Mouse (Mus musculus) neural tube, embryonic 12.5 days (tissue): Measurements from ENCODE around the gene Dcdc2b. TPM values are rescaled to one million over a fixed set of nuclear protein-coding genes. Genes with fewer than 3 reads are reported as not detected.

Experiments
- ATAC-seq: fragments of 200-750 bp; cut with Nextera tagmentation; 2 replicates; pipeline ENCODE4 v1.8.0; 2017; ENCODE audit warnings: low read depth, mild to moderate bottlenecking, moderate TSS enrichment, moderate library complexity; ENCODE audit not compliant: low FRiP score
- H3K27ac ChIP-seq: fragments of 300-500 bp; sonication (generic); 2 replicates; pipeline ENCODE4 v1.5.1; 2016
- H3K27me3 ChIP-seq: fragments of 300-500 bp; sonication (generic); replicated peaks from 2 replicates; pipeline ENCODE4 v1.6.1; 2016; ENCODE audit warnings: mild to moderate bottlenecking
- H3K36me3 ChIP-seq: fragments of 300-500 bp; sonication (generic); 2 replicates; pipeline ENCODE4 v1.6.1; 2016; ENCODE audit warnings: mild to moderate bottlenecking
- H3K4me1 ChIP-seq: fragments of 300-500 bp; sonication (generic); 2 replicates; pipeline ENCODE4 v1.6.1; 2016
- H3K4me2 ChIP-seq: fragments of 300-500 bp; sonication (generic); replicated peaks from 2 replicates; pipeline ENCODE4 v1.6.1; 2016; ENCODE audit warnings: mild to moderate bottlenecking
- H3K4me3 ChIP-seq: fragments of 300-500 bp; sonication (generic); 2 replicates; pipeline ENCODE4 v1.5.1; 2016
- H3K9ac ChIP-seq: fragments of 300-500 bp; sonication (generic); 2 replicates; pipeline ENCODE4 v1.6.1; 2016; ENCODE audit warnings: mild to moderate bottlenecking
- H3K9me3 ChIP-seq: fragments of 300-500 bp; sonication (generic); 2 replicates; pipeline ENCODE4 v1.6.1; 2016; ENCODE audit warnings: mild to moderate bottlenecking
- WGBS: fragments of 180-500 bp; shearing (Covaris S2); methylation state at CpG from one replicate; pipeline ENCODE4 v1.1.7; 2016; 5-methylcytosine and 5-hydroxymethylcytosine counted together
- polyA plus RNA-seq: library from polyadenylated mRNA; unstranded; fragments of >200 nt; fragmentation: Nextera tagmentation; extraction: Ambion mirVana; gene quantifications from 2 replicates; pipeline ENCODE4 v1.2.1, GENCODE M21; 2016

Dcdc2b gene
- polyA plus RNA-seq, 1 experiment from 2014 or later, result 3.1 TPM

- Histone ChIP-seq H3K27ac (no peak overlapping the region), H3K9me3 (no peaks in the 10 kb centered on the region), H3K4me1 (peaks cover 12% of the 10 kb centered on the region; the same call in 1 of the 2 replicates), H3K9ac (no peak overlapping the region), H3K4me2 (no peak overlapping the region), H3K4me3 (no peak overlapping the region), H3K27me3 (no peaks in the 10 kb centered on the region), H3K36me3 (peaks cover 18% of the 10 kb centered on the region)
- WGBS, result 39% methylated on average over 1 of the region's 1 CpGs
- ATAC-seq, result no peak
Observed at GRCm38 (mm10) chr4:129586943-129587342, 27.1 kb downstream of the Dcdc2b start.

GRCm38 (mm10) chr4:129585773-129586172 is 28.3 kb downstream of the Dcdc2b start:
- H3K4me3 ChIP-seq, result no peak overlapping the region
- H3K27ac ChIP-seq, result no peak overlapping the region
- no peak for ATAC-seq
- H3K4me2 ChIP-seq, result peak overlapping the region; percentile 65; the same call in 1 of the 2 replicates
- no peaks in the 10 kb centered on the region for H3K27me3 ChIP-seq
- no peak overlapping the region for H3K9ac ChIP-seq
- peaks cover 12% of the 10 kb centered on the region; the same call in 1 of the 2 replicates for H3K4me1 ChIP-seq
- H3K9me3 ChIP-seq, result no peaks in the 10 kb centered on the region
- 78% methylated on average over 9 of the region's 9 CpGs for WGBS
- H3K36me3 ChIP-seq, result peaks cover 7% of the 10 kb centered on the region

- peaks cover 12% of the 10 kb centered on the region; the same call in 1 of the 2 replicates for H3K4me1 ChIP-seq
- H3K4me2 ChIP-seq, result peak overlapping the region; percentile 65
- peak overlapping the region; percentile 33 for H3K4me3 ChIP-seq
- no peaks in the 10 kb centered on the region for H3K9me3 ChIP-seq
- ATAC-seq, result peak; percentile 44; the same call in 1 of the 2 replicates
- H3K27ac ChIP-seq, result 0 out of 2 replicates have a peak overlapping the region, but pooled peaks have one; percentile 2
- 3% methylated on average over 36 of the region's 36 CpGs for WGBS
- H3K36me3 ChIP-seq, result no peaks in the 10 kb centered on the region; the same call in 1 of the 2 replicates
- no peaks in the 10 kb centered on the region for H3K27me3 ChIP-seq
- peak overlapping the region; percentile 49 for H3K9ac ChIP-seq
Observed at GRCm38 (mm10) chr4:129584884-129585608, 29.0 kb downstream of the Dcdc2b start.

- ATAC-seq, result no peak
- Histone ChIP-seq H3K27ac (no peak overlapping the region), H3K9me3 (no peaks in the 10 kb centered on the region), H3K4me2 (peak overlapping the region; percentile 65), H3K4me1 (peaks cover 12% of the 10 kb centered on the region; the same call in 1 of the 2 replicates), H3K36me3 (no peaks in the 10 kb centered on the region), H3K4me3 (no peak overlapping the region), H3K27me3 (no peaks in the 10 kb centered on the region), H3K9ac (no peak overlapping the region; the same call in 1 of the 2 replicates)
- WGBS, result 86% methylated on average over 1 of the region's 1 CpGs
Observed at GRCm38 (mm10) chr4:129584370-129584769, 29.7 kb downstream of the Dcdc2b start.

- 82% methylated on average over 1 of the region's 1 CpGs for WGBS
- ATAC-seq, result no peak
- H3K4me2 ChIP-seq, result no peak overlapping the region
- no peak overlapping the region for H3K27ac ChIP-seq
- H3K4me1 ChIP-seq, result peaks cover 12% of the 10 kb centered on the region; the same call in 1 of the 2 replicates
- H3K36me3 ChIP-seq, result no peaks in the 10 kb centered on the region
- 0 out of 2 replicates have a peak overlapping the region, but pooled peaks have one; percentile 3 for H3K9ac ChIP-seq
- no peaks in the 10 kb centered on the region; the same call in 1 of the 2 replicates for H3K27me3 ChIP-seq
- H3K4me3 ChIP-seq, result no peak overlapping the region
- H3K9me3 ChIP-seq, result no peaks in the 10 kb centered on the region
Observed at GRCm38 (mm10) chr4:129582251-129582650, 31.8 kb downstream of the Dcdc2b start.

GRCm38 (mm10) chr4:129580347-129580746 is 33.7 kb downstream of the Dcdc2b start:
- peaks cover 16% of the 10 kb centered on the region; the same call in 1 of the 2 replicates for H3K4me1 ChIP-seq
- H3K36me3 ChIP-seq, result no peaks in the 10 kb centered on the region
- no peaks in the 10 kb centered on the region; the same call in 1 of the 2 replicates for H3K27me3 ChIP-seq
- ATAC-seq, result no peak
- no peak overlapping the region for H3K27ac ChIP-seq
- H3K9me3 ChIP-seq, result no peaks in the 10 kb centered on the region
- WGBS, result 72% methylated on average over 7 of the region's 7 CpGs
- H3K4me3 ChIP-seq, result no peak overlapping the region
- no peak overlapping the region for H3K4me2 ChIP-seq
- no peak overlapping the region for H3K9ac ChIP-seq

GRCm38 (mm10) chr4:129578466-129578865 is 35.6 kb downstream of the Dcdc2b start, which contains the start of gene Fam167b:
Fam167b (minus strand) TSS chr4:129578549.
- Histone ChIP-seq H3K4me3 (no peak within 1 kb of the TSS), H3K9me3 (no peaks in the 10 kb centered on the region), H3K4me2 (peak within 1 kb of the TSS; percentile 16; the same call in 1 of the 2 replicates), H3K9ac (no peak within 1 kb of the TSS), H3K4me1 (0 out of 2 replicates have a peak, but pooled peaks cover 5% of the 10 kb centered on the region), H3K36me3 (no peaks in the 10 kb centered on the region), H3K27me3 (no peaks in the 10 kb centered on the region; the same call in 1 of the 2 replicates), H3K27ac (no peak within 1 kb of the TSS)
- ATAC-seq, result no peak
- 85% methylated on average over 5 of the region's 5 CpGs for WGBS

GRCm38 (mm10) chr4:129577688-129578087 is 36.4 kb downstream of the Dcdc2b start:
- WGBS, result 85% methylated on average over 7 of the region's 7 CpGs
- Histone ChIP-seq H3K36me3 (no peaks in the 10 kb centered on the region), H3K4me3 (no peak overlapping the region), H3K27ac (no peak overlapping the region), H3K4me2 (no peak overlapping the region), H3K9me3 (no peaks in the 10 kb centered on the region), H3K27me3 (no peaks in the 10 kb centered on the region; the same call in 1 of the 2 replicates), H3K9ac (no peak overlapping the region), H3K4me1 (0 out of 2 replicates have a peak, but pooled peaks cover 5% of the 10 kb centered on the region)
- ATAC-seq, result no peak

- H3K9me3 ChIP-seq, result no peaks in the 10 kb centered on the region
- WGBS, result 33% methylated on average over 21 of the region's 21 CpGs
- 0 out of 2 replicates have a peak, but pooled peaks cover 5% of the 10 kb centered on the region for H3K4me1 ChIP-seq
- no peaks in the 10 kb centered on the region; the same call in 1 of the 2 replicates for H3K27me3 ChIP-seq
- H3K4me3 ChIP-seq, result no peak overlapping the region
- no peak overlapping the region for H3K27ac ChIP-seq
- H3K4me2 ChIP-seq, result peak overlapping the region; percentile 16; the same call in 1 of the 2 replicates
- no peak overlapping the region for H3K9ac ChIP-seq
- no peak for ATAC-seq
- no peaks in the 10 kb centered on the region for H3K36me3 ChIP-seq
Observed at GRCm38 (mm10) chr4:129576863-129577491, 37.1 kb downstream of the Dcdc2b start.

- no peak overlapping the region for H3K4me3 ChIP-seq
- no peaks in the 10 kb centered on the region; the same call in 1 of the 2 replicates for H3K27me3 ChIP-seq
- no peak overlapping the region for H3K4me2 ChIP-seq
- no peak overlapping the region for H3K9ac ChIP-seq
- H3K36me3 ChIP-seq, result no peaks in the 10 kb centered on the region
- H3K9me3 ChIP-seq, result no peaks in the 10 kb centered on the region
- ATAC-seq, result no peak
- H3K4me1 ChIP-seq, result 0 out of 2 replicates have a peak, but pooled peaks cover 5% of the 10 kb centered on the region
- WGBS, result 47% methylated on average over 7 of the region's 8 CpGs
- H3K27ac ChIP-seq, result no peak overlapping the region
Observed at GRCm38 (mm10) chr4:129575171-129575844, 38.7 kb downstream of the Dcdc2b start.

- no peak within 1 kb of the TSS for H3K4me3 ChIP-seq
- 86% methylated on average over 8 of the region's 8 CpGs for WGBS
- ATAC-seq, result no peak
Observed at GRCm38 (mm10) chr4:129573430-129573829, 40.6 kb downstream of the Dcdc2b start, which contains the start of gene Lck. Lck (minus strand) TSS chr4:129573641.

More at GRCm38 (mm10) chr4:129573430-129573829, 40.6 kb downstream of the Dcdc2b start, which contains the start of gene Lck:
- H3K4me1 ChIP-seq, result 0 out of 2 replicates have a peak, but pooled peaks cover 5% of the 10 kb centered on the region
- H3K9ac ChIP-seq, result no peak within 1 kb of the TSS
- H3K9me3 ChIP-seq, result no peaks in the 10 kb centered on the region
- H3K4me2 ChIP-seq, result no peak within 1 kb of the TSS
- H3K27ac ChIP-seq, result no peak within 1 kb of the TSS
- H3K36me3 ChIP-seq, result no peaks in the 10 kb centered on the region
- H3K27me3 ChIP-seq, result no peaks in the 10 kb centered on the region; the same call in 1 of the 2 replicates
